8 mouse cellular contexts compared by ENCODE assay signal in genomic region chr10:127618173-127618572, GRCm38 (mm10). TPM values are rescaled to one million over a fixed set of nuclear protein-coding genes. Genes with fewer than 3 reads are reported as not detected.
DNase-seq lines count a peak whose midpoint lies in the region; ATAC-seq and TF ChIP-seq lines count a peak whose summit lies in the region.

No protein-coding gene starts in this region.

- TF ChIP-seq CTCF in C2C12 (IDR thresholded peaks at IDR 0.05; ENCODE audit: control insufficient read depth, insufficient read depth, insufficient read length): no peak
- no peak for TF ChIP-seq CTCF in forebrain, postnatal 0 days (IDR thresholded peaks at IDR 0.05; ENCODE audit: low read depth)
- TF ChIP-seq CTCF in lung, postnatal 0 days (IDR thresholded peaks at IDR 0.05): no peak

- 66% methylated on average over 6 of the region's 6 CpGs for WGBS in forebrain, embryonic 10.5 days
- WGBS in forebrain, embryonic 11.5 days: 67% methylated on average over 6 of the region's 6 CpGs
- WGBS in forebrain, postnatal 0 days: 43% methylated on average over 6 of the region's 6 CpGs
- 20% methylated on average over 6 of the region's 6 CpGs for WGBS in lung, postnatal 0 days

- no peak for ATAC-seq in forebrain, embryonic 11.5 days (replicated peaks; ENCODE audit: low FRiP score)
- no peak for ATAC-seq in forebrain, postnatal 0 days
- ATAC-seq in lung, postnatal 0 days: no peak
- ATAC-seq in megakaryocyte progenitor cell, adult 5-6 weeks (replicated peaks; ENCODE audit: poor library complexity): no peak
- ATAC-seq in erythroid progenitor cell, adult 5-6 weeks (replicated peaks; ENCODE audit: low FRiP score, poor library complexity, severe bottlenecking): no peak
- ATAC-seq in inflammation-experienced regulatory T-cells, adult 6 months: no peak

- peaks cover 13% of the 10 kb centered on the region for H3K36me3 ChIP-seq in forebrain, embryonic 10.5 days (replicated peaks)
- H3K36me3 ChIP-seq in forebrain, embryonic 11.5 days (ENCODE audit: control insufficient read depth, insufficient read depth, low read length): no peaks in the 10 kb centered on the region
- peaks cover 21% of the 10 kb centered on the region for H3K36me3 ChIP-seq in C2C12 (ENCODE audit: control insufficient read depth, insufficient read depth)
- H3K36me3 ChIP-seq in forebrain, postnatal 0 days (ENCODE audit: insufficient read depth): 0 out of 2 replicates have a peak, but pooled peaks cover 2% of the 10 kb centered on the region
- no peaks in the 10 kb centered on the region for H3K36me3 ChIP-seq in lung, postnatal 0 days (ENCODE audit: insufficient read depth, low read length)

- peak overlapping the region; percentile 85 for H3K4me3 ChIP-seq in forebrain, embryonic 10.5 days
- no peak overlapping the region for H3K4me3 ChIP-seq in forebrain, embryonic 11.5 days (ENCODE audit: low read depth, low read length)
- peak overlapping the region; percentile 82 for H3K4me3 ChIP-seq in C2C12 (ENCODE audit: insufficient read depth, poor library complexity, severe bottlenecking)
- H3K4me3 ChIP-seq in forebrain, postnatal 0 days (ENCODE audit: low read depth, low read length): no peak overlapping the region
- H3K4me3 ChIP-seq in lung, postnatal 0 days (ENCODE audit: low read depth, low read length): no peak overlapping the region

- H3K4me2 ChIP-seq in forebrain, embryonic 11.5 days (ENCODE audit: low read depth, low read length, severe bottlenecking): no peak overlapping the region
- peak overlapping the region; percentile 92 for H3K4me2 ChIP-seq in forebrain, postnatal 0 days (ENCODE audit: low read depth)
- peak overlapping the region; percentile 96 for H3K4me2 ChIP-seq in lung, postnatal 0 days (replicated peaks; ENCODE audit: low read depth, low read length)

- H3K27ac ChIP-seq in forebrain, embryonic 10.5 days: 0 out of 2 replicates have a peak overlapping the region, but pooled peaks have one; percentile 2
- no peak overlapping the region for H3K27ac ChIP-seq in forebrain, embryonic 11.5 days (ENCODE audit: low read depth, low read length)
- no peak overlapping the region for H3K27ac ChIP-seq in forebrain, postnatal 0 days (ENCODE audit: low read depth, low read length)
- H3K27ac ChIP-seq in lung, postnatal 0 days (ENCODE audit: low read length): peak overlapping the region; percentile 86

- no peak for TF ChIP-seq EP300 in lung, postnatal 0 days (IDR thresholded peaks at IDR 0.05)

- 0 out of 2 replicates have a peak, but pooled peaks cover 4% of the 10 kb centered on the region for H3K27me3 ChIP-seq in forebrain, embryonic 10.5 days (ENCODE audit: poor library complexity, severe bottlenecking)
- H3K27me3 ChIP-seq in forebrain, embryonic 11.5 days (ENCODE audit: control insufficient read depth, insufficient read depth, low read length): no peaks in the 10 kb centered on the region
- H3K27me3 ChIP-seq in C2C12 (ENCODE audit: control insufficient read depth, insufficient read depth, insufficient read length): no peaks in the 10 kb centered on the region
- H3K27me3 ChIP-seq in forebrain, postnatal 0 days (ENCODE audit: insufficient read depth, low read length): no peaks in the 10 kb centered on the region
- peaks cover 3% of the 10 kb centered on the region; the same call in 1 of the 2 replicates for H3K27me3 ChIP-seq in lung, postnatal 0 days (replicated peaks; ENCODE audit: insufficient read depth, low read length)

- DNase-seq in forebrain, embryonic 10.5 days (ENCODE audit: extremely low spot score, low spot score): no peak
- no peak for DNase-seq in forebrain, embryonic 11.5 days (ENCODE audit: low spot score)
- DNase-seq in forebrain, postnatal 0 days: no peak
- DNase-seq in lung, postnatal 0 days (ENCODE audit: low spot score): peak; percentile 76

- peaks cover 61% of the 10 kb centered on the region for H3K79me3 ChIP-seq in C2C12 (ENCODE audit: low read depth)

- H3K79me2 ChIP-seq in C2C12 (ENCODE audit: control insufficient read depth, insufficient read depth): peaks cover 72% of the 10 kb centered on the region

- H3ac ChIP-seq in C2C12 (ENCODE audit: control insufficient read depth, insufficient read length, low read depth): peak overlapping the region; percentile 84

- no peak overlapping the region for H3K9ac ChIP-seq in forebrain, embryonic 11.5 days (ENCODE audit: low read length)
- H3K9ac ChIP-seq in forebrain, postnatal 0 days: no peak overlapping the region
- H3K9ac ChIP-seq in lung, postnatal 0 days (replicated peaks; ENCODE audit: low read depth): no peak overlapping the region

- H3K9me3 ChIP-seq in forebrain, embryonic 10.5 days: no peaks in the 10 kb centered on the region
- no peaks in the 10 kb centered on the region for H3K9me3 ChIP-seq in forebrain, embryonic 11.5 days (ENCODE audit: control insufficient read depth, low read length)
- H3K9me3 ChIP-seq in forebrain, postnatal 0 days (ENCODE audit: low read length): no peaks in the 10 kb centered on the region
- H3K9me3 ChIP-seq in lung, postnatal 0 days (ENCODE audit: low read length): no peaks in the 10 kb centered on the region

- peaks cover 89% of the 10 kb centered on the region for H3K4me1 ChIP-seq in forebrain, embryonic 10.5 days
- H3K4me1 ChIP-seq in forebrain, embryonic 11.5 days (replicated peaks; ENCODE audit: control insufficient read depth, insufficient read depth, low read length): peaks cover 22% of the 10 kb centered on the region
- peaks cover 34% of the 10 kb centered on the region for H3K4me1 ChIP-seq in forebrain, postnatal 0 days (ENCODE audit: insufficient read depth)
- H3K4me1 ChIP-seq in lung, postnatal 0 days (ENCODE audit: insufficient read depth, low read depth, low read length): peaks cover 14% of the 10 kb centered on the region

RNA-seq across cellular contexts. Expression of gene Lrp1, which starts 2.8 kb away (rescaled TPM):
- 66.5 and 67.4 TPM in 2 replicates for polyA plus RNA-seq in forebrain, embryonic 10.5 days (2016; fragmentation: Nextera tagmentation; extraction: Ambion mirVana)
- polyA plus RNA-seq in forebrain, embryonic 11.5 days (2014; fragmentation: Nextera tagmentation; extraction: Ambion mirVana): 71.2 and 75.0 TPM in 2 replicates
- polyA plus RNA-seq in C2C12 (2012; fragmentation: generic; extraction: Trizol): 190 TPM
- total RNA-seq in forebrain, postnatal 0 days (2014; rRNA removed): 183 and 228 TPM in 2 replicates
- 42.2 and 70.4 TPM in 2 replicates for polyA plus RNA-seq in forebrain, postnatal 0 days (2015; fragmentation: Nextera tagmentation; extraction: Ambion mirVana)
- 71.0 and 75.4 TPM in 2 replicates for polyA plus RNA-seq in lung, postnatal 0 days (2015; fragmentation: Nextera tagmentation; extraction: Ambion mirVana)
- 9.8 and 10.0 TPM in 2 replicates for total RNA-seq in megakaryocyte progenitor cell, adult 5-6 weeks (2015)
- total RNA-seq in megakaryocyte progenitor cell, adult 5-6 weeks (2017): 4.5 and 7.3 TPM in 2 replicates
- total RNA-seq in erythroid progenitor cell, adult 5-6 weeks (2015; ENCODE audit: low replicate concordance): 19.7 and 21.6 TPM in 2 replicates
- 11.5 and 13.1 TPM in 2 replicates for total RNA-seq in erythroid progenitor cell, adult 5-6 weeks (2017; ENCODE audit: low replicate concordance)
- 1 to 10 TPM in 1 of 3 experiments, under 1 TPM in 1, not detected in 1; 0.04 to 1.4 TPM for polyA plus RNA-seq in inflammation-experienced regulatory T-cells, adult 6 months (2017; shearing (Covaris generic))

RNA-seq across cellular contexts. Expression of gene Stat6, which starts 24.6 kb away (rescaled TPM):
- polyA plus RNA-seq in forebrain, embryonic 10.5 days (2016; fragmentation: Nextera tagmentation; extraction: Ambion mirVana): 7.3 and 7.7 TPM in 2 replicates
- polyA plus RNA-seq in forebrain, embryonic 11.5 days (2014; fragmentation: Nextera tagmentation; extraction: Ambion mirVana): 6.8 and 7.8 TPM in 2 replicates
- 0.26 TPM for polyA plus RNA-seq in C2C12 (2012; fragmentation: generic; extraction: Trizol)
- total RNA-seq in forebrain, postnatal 0 days (2014; rRNA removed): 4.6 and 5.4 TPM in 2 replicates
- 4.3 and 4.4 TPM in 2 replicates for polyA plus RNA-seq in forebrain, postnatal 0 days (2015; fragmentation: Nextera tagmentation; extraction: Ambion mirVana)
- polyA plus RNA-seq in lung, postnatal 0 days (2015; fragmentation: Nextera tagmentation; extraction: Ambion mirVana): 39.1 and 41.9 TPM in 2 replicates
- 27.3 and 29.6 TPM in 2 replicates for total RNA-seq in megakaryocyte progenitor cell, adult 5-6 weeks (2015)
- 38.9 and 42.7 TPM in 2 replicates for total RNA-seq in megakaryocyte progenitor cell, adult 5-6 weeks (2017)
- 11.5 and 26.8 TPM in 2 replicates for total RNA-seq in erythroid progenitor cell, adult 5-6 weeks (2015; ENCODE audit: low replicate concordance)
- 11.3 and 16.6 TPM in 2 replicates for total RNA-seq in erythroid progenitor cell, adult 5-6 weeks (2017; ENCODE audit: low replicate concordance)
- 100 to 1,000 TPM; 148 to 195 (median 176) TPM for polyA plus RNA-seq in inflammation-experienced regulatory T-cells, adult 6 months (2017; shearing (Covaris generic))

RNA-seq across cellular contexts. Expression of gene Nemp1, which starts 48.5 kb away (rescaled TPM):
- polyA plus RNA-seq in forebrain, embryonic 10.5 days (2016; fragmentation: Nextera tagmentation; extraction: Ambion mirVana): 9.9 and 10.0 TPM in 2 replicates
- 12.0 and 12.2 TPM in 2 replicates for polyA plus RNA-seq in forebrain, embryonic 11.5 days (2014; fragmentation: Nextera tagmentation; extraction: Ambion mirVana)
- polyA plus RNA-seq in C2C12 (2012; fragmentation: generic; extraction: Trizol): 6.8 TPM
- total RNA-seq in forebrain, postnatal 0 days (2014; rRNA removed): 3.4 and 6.1 TPM in 2 replicates
- 2.8 and 3.2 TPM in 2 replicates for polyA plus RNA-seq in forebrain, postnatal 0 days (2015; fragmentation: Nextera tagmentation; extraction: Ambion mirVana)
- polyA plus RNA-seq in lung, postnatal 0 days (2015; fragmentation: Nextera tagmentation; extraction: Ambion mirVana): 5.0 and 6.3 TPM in 2 replicates
- total RNA-seq in megakaryocyte progenitor cell, adult 5-6 weeks (2015): 15.7 and 19.8 TPM in 2 replicates
- total RNA-seq in megakaryocyte progenitor cell, adult 5-6 weeks (2017): 17.8 and 25.3 TPM in 2 replicates
- 73.5 and 83.4 TPM in 2 replicates for total RNA-seq in erythroid progenitor cell, adult 5-6 weeks (2015; ENCODE audit: low replicate concordance)
- 69.6 and 83.2 TPM in 2 replicates for total RNA-seq in erythroid progenitor cell, adult 5-6 weeks (2017; ENCODE audit: low replicate concordance)
- 1 to 10 TPM; 3.7 to 5.9 (median 5.7) TPM for polyA plus RNA-seq in inflammation-experienced regulatory T-cells, adult 6 months (2017; shearing (Covaris generic))

RNA-seq across cellular contexts. Expression of gene Nab2, which starts 50.2 kb away (rescaled TPM):
- polyA plus RNA-seq in forebrain, embryonic 10.5 days (2016; fragmentation: Nextera tagmentation; extraction: Ambion mirVana): 5.6 and 6.2 TPM in 2 replicates
- 4.9 and 5.5 TPM in 2 replicates for polyA plus RNA-seq in forebrain, embryonic 11.5 days (2014; fragmentation: Nextera tagmentation; extraction: Ambion mirVana)
- polyA plus RNA-seq in C2C12 (2012; fragmentation: generic; extraction: Trizol): 108 TPM
- 12.9 and 14.4 TPM in 2 replicates for total RNA-seq in forebrain, postnatal 0 days (2014; rRNA removed)
- 4.5 and 4.8 TPM in 2 replicates for polyA plus RNA-seq in forebrain, postnatal 0 days (2015; fragmentation: Nextera tagmentation; extraction: Ambion mirVana)
- polyA plus RNA-seq in lung, postnatal 0 days (2015; fragmentation: Nextera tagmentation; extraction: Ambion mirVana): 7.7 and 8.4 TPM in 2 replicates
- total RNA-seq in megakaryocyte progenitor cell, adult 5-6 weeks (2015): 2.4 and 2.6 TPM in 2 replicates
- 3.4 and 5.2 TPM in 2 replicates for total RNA-seq in megakaryocyte progenitor cell, adult 5-6 weeks (2017)
- 2.5 TPM in 1 of 2 replicates, not detected in the other for total RNA-seq in erythroid progenitor cell, adult 5-6 weeks (2015; ENCODE audit: low replicate concordance)
- 1.7 and 3.1 TPM in 2 replicates for total RNA-seq in erythroid progenitor cell, adult 5-6 weeks (2017; ENCODE audit: low replicate concordance)
- polyA plus RNA-seq in inflammation-experienced regulatory T-cells, adult 6 months (2017; shearing (Covaris generic)): 1 to 10 TPM; 7.5 to 9.5 (median 7.8) TPM

Comparison
In these comparisons a context has a peak if more than half of its experiments do, and no peak if none do; other contexts are left out.
1. H3K27ac ChIP-seq: peak in forebrain, embryonic 10.5 days (single experiment) and lung, postnatal 0 days (single experiment); none in forebrain, embryonic 11.5 days (single experiment) and forebrain, postnatal 0 days (single experiment).
2. H3K4me3 ChIP-seq: peak in forebrain, embryonic 10.5 days (single experiment) and C2C12 (single experiment); none in forebrain, embryonic 11.5 days (single experiment), forebrain, postnatal 0 days (single experiment) and lung, postnatal 0 days (single experiment).
3. RNA of gene Lrp1, which starts 2.8 kb away (polyA plus RNA-seq): 190 TPM in C2C12 (single experiment), 71.2 to 75.0 TPM in forebrain, embryonic 11.5 days, 71.0 to 75.4 TPM in lung, postnatal 0 days, 42.2 to 70.4 TPM in forebrain, postnatal 0 days and 66.5 to 67.4 TPM in forebrain, embryonic 10.5 days; 0.04 to 1.4 TPM in inflammation-experienced regulatory T-cells, adult 6 months; every median in the first group is over 10 times any median in the second.